Mouse (Mus musculus) hindbrain, postnatal 0 days (tissue): ENCODE results near the gene Lin54. TPM values are rescaled to one million over a fixed set of nuclear protein-coding genes. Genes with fewer than 3 reads are reported as not detected.

Experiments
- ATAC-seq: fragments of 200-750 bp; cut with Nextera tagmentation; 2 replicates; pipeline ENCODE4 v1.8.0; 2017; ENCODE audit warnings: mild to moderate bottlenecking, moderate TSS enrichment, moderate library complexity
- DNase-seq: peaks from one replicate; pipeline ENCODE4 v3.0.0-alpha.2; 2015; ENCODE audit warnings: low spot score
- H3K27ac ChIP-seq: fragments of 300-500 bp; sonication (generic); 2 replicates; pipeline ENCODE4 v1.5.1; 2014; ENCODE audit warnings: mild to moderate bottlenecking
- H3K27me3 ChIP-seq: fragments of 300-500 bp; sonication (generic); 2 replicates; pipeline ENCODE4 v1.6.1; 2014; ENCODE audit warnings: low read length, mixed read lengths; ENCODE audit not compliant: insufficient read depth
- H3K36me3 ChIP-seq: fragments of 300-500 bp; sonication (generic); 2 replicates; pipeline ENCODE4 v1.6.1; 2014; ENCODE audit warnings: low read length, mixed read lengths; ENCODE audit not compliant: insufficient read depth
- H3K4me1 ChIP-seq: fragments of 300-500 bp; sonication (generic); 2 replicates; pipeline ENCODE4 v1.6.1; 2014; ENCODE audit warnings: antibody characterized with exemption, low read length, mixed read lengths; ENCODE audit not compliant: insufficient read depth
- H3K4me2 ChIP-seq: fragments of 300-500 bp; sonication (generic); 2 replicates; pipeline ENCODE4 v1.6.1; 2014; ENCODE audit warnings: low read depth, mild to moderate bottlenecking, low read length, moderate library complexity, mixed read lengths
- H3K4me3 ChIP-seq: fragments of 300-500 bp; sonication (generic); 2 replicates; pipeline ENCODE4 v1.5.1; 2014; ENCODE audit warnings: low read length
- H3K9ac ChIP-seq: fragments of 300-500 bp; sonication (generic); replicated peaks from 2 replicates; pipeline ENCODE4 v1.6.1; 2014; ENCODE audit warnings: mild to moderate bottlenecking, low read length, moderate library complexity, mixed read lengths
- H3K9me3 ChIP-seq: fragments of 300-500 bp; sonication (generic); 2 replicates; pipeline ENCODE4 v1.6.1; 2016; ENCODE audit warnings: low read length, mixed read lengths
- CTCF ChIP-seq: IDR thresholded peaks from 2 replicates; pipeline ENCODE4 v1.5.1; 2016; ENCODE audit warnings: antibody characterized with exemption, control low read depth, low read depth
- WGBS: fragments of 180-500 bp; shearing (Covaris S2); extraction: QIAGEN DNeasy Blood & Tissue Kit; methylation state at CpG from one replicate; pipeline ENCODE4 v1.1.7; 2014; 5-methylcytosine and 5-hydroxymethylcytosine counted together
- polyA plus RNA-seq: library from polyadenylated mRNA; unstranded; fragments of >200 nt; fragmentation: Nextera tagmentation; extraction: Ambion mirVana; gene quantifications from 2 replicates; pipeline ENCODE4 v1.2.1, GENCODE M21; 2015
- total RNA-seq: library from RNA; depleted of rRNA; stranded (reverse); fragments of >200 nt; gene quantifications from 2 replicates; pipeline ENCODE4 v1.2.3, GENCODE M21; 2014

Gene Lin54
- total and polyA plus RNA-seq, 2 experiments from 2014 or later, result 6.7 to 13.9 TPM

- no peak overlapping the region for H3K9ac ChIP-seq
- 87% methylated on average over 3 of the region's 3 CpGs for WGBS
- no peak overlapping the region for H3K4me2 ChIP-seq
- H3K36me3 ChIP-seq, result peaks cover 7% of the 10 kb centered on the region; the same call in 1 of the 2 replicates
- H3K9me3 ChIP-seq, result no peaks in the 10 kb centered on the region
- no peak overlapping the region for H3K4me3 ChIP-seq
- no peaks in the 10 kb centered on the region for H3K27me3 ChIP-seq
- H3K27ac ChIP-seq, result no peak overlapping the region
- DNase-seq (no peak), ATAC-seq (no peak)
- TF ChIP-seq CTCF, result no peak
- H3K4me1 ChIP-seq, result no peaks in the 10 kb centered on the region
These were observed 24.1 kb downstream of the Lin54 start for GRCm38 (mm10) chr5:100476328-100476727.

GRCm38 (mm10) chr5:100467336-100467735 lies 33.1 kb downstream of the Lin54 start:
- Histone ChIP-seq H3K9me3 (no peaks in the 10 kb centered on the region), H3K36me3 (peaks cover under 1% of the 10 kb centered on the region; the same call in 1 of the 2 replicates), H3K4me2 (no peak overlapping the region), H3K27me3 (no peaks in the 10 kb centered on the region), H3K4me3 (no peak overlapping the region), H3K27ac (no peak overlapping the region), H3K9ac (no peak overlapping the region), H3K4me1 (no peaks in the 10 kb centered on the region)
- DNase-seq, result no peak
- no peak for TF ChIP-seq CTCF
- ATAC-seq, result no peak
- 95% methylated on average over 7 of the region's 7 CpGs for WGBS

- Histone ChIP-seq H3K36me3 (no peaks in the 10 kb centered on the region), H3K27ac (no peak overlapping the region), H3K27me3 (no peaks in the 10 kb centered on the region), H3K4me2 (no peak overlapping the region), H3K4me3 (no peak overlapping the region), H3K9me3 (no peaks in the 10 kb centered on the region), H3K9ac (no peak overlapping the region), H3K4me1 (no peaks in the 10 kb centered on the region)
- DNase-seq (no peak), ATAC-seq (no peak)
- 87% methylated on average over 10 of the region's 10 CpGs for WGBS
- no peak for TF ChIP-seq CTCF
These were observed 33.8 kb downstream of the Lin54 start for GRCm38 (mm10) chr5:100466624-100467023.

- WGBS, result 90% methylated on average over 2 of the region's 2 CpGs
- no peak for TF ChIP-seq CTCF
- DNase-seq (no peak), ATAC-seq (no peak)
- no peaks in the 10 kb centered on the region for H3K4me1 ChIP-seq
- no peaks in the 10 kb centered on the region for H3K9me3 ChIP-seq
- no peak overlapping the region for H3K4me3 ChIP-seq
- H3K27ac ChIP-seq, result no peak overlapping the region
- peaks cover 16% of the 10 kb centered on the region for H3K36me3 ChIP-seq
- H3K9ac ChIP-seq, result no peak overlapping the region
- no peaks in the 10 kb centered on the region for H3K27me3 ChIP-seq
- H3K4me2 ChIP-seq, result no peak overlapping the region
These were observed 38.1 kb downstream of the Lin54 start for GRCm38 (mm10) chr5:100462374-100462773.

GRCm38 (mm10) chr5:100461526-100461925 lies 38.9 kb downstream of the Lin54 start:
- TF ChIP-seq CTCF, result no peak
- ATAC-seq, result no peak
- no peaks in the 10 kb centered on the region for H3K27me3 ChIP-seq
- no peak overlapping the region for H3K9ac ChIP-seq
- H3K4me1 ChIP-seq, result no peaks in the 10 kb centered on the region
- H3K36me3 ChIP-seq, result peaks cover 16% of the 10 kb centered on the region
- H3K9me3 ChIP-seq, result no peaks in the 10 kb centered on the region
- 96% methylated on average over 9 of the region's 9 CpGs for WGBS
- H3K4me3 ChIP-seq, result no peak overlapping the region
- DNase-seq, result no peak
- no peak overlapping the region for H3K27ac ChIP-seq
- H3K4me2 ChIP-seq, result no peak overlapping the region

- H3K4me3 ChIP-seq, result no peak overlapping the region
- no peaks in the 10 kb centered on the region for H3K4me1 ChIP-seq
- H3K27me3 ChIP-seq, result no peaks in the 10 kb centered on the region
- no peak for DNase-seq
- WGBS, result 91% methylated on average over 5 of the region's 5 CpGs
- no peak for ATAC-seq
- H3K4me2 ChIP-seq, result no peak overlapping the region
- H3K36me3 ChIP-seq, result peaks cover 16% of the 10 kb centered on the region
- no peak overlapping the region for H3K27ac ChIP-seq
- TF ChIP-seq CTCF, result no peak
- no peak overlapping the region for H3K9ac ChIP-seq
- no peaks in the 10 kb centered on the region for H3K9me3 ChIP-seq
These were observed 41.0 kb downstream of the Lin54 start for GRCm38 (mm10) chr5:100459468-100459867.

GRCm38 (mm10) chr5:100451871-100452270 lies 48.6 kb downstream of the Lin54 start:
- Histone ChIP-seq H3K4me3 (no peak overlapping the region), H3K4me1 (no peaks in the 10 kb centered on the region), H3K27me3 (no peaks in the 10 kb centered on the region), H3K36me3 (peaks cover 15% of the 10 kb centered on the region; the same call in 1 of the 2 replicates), H3K9me3 (no peaks in the 10 kb centered on the region), H3K27ac (no peak overlapping the region), H3K4me2 (no peak overlapping the region), H3K9ac (no peak overlapping the region)
- 70% methylated on average over 2 of the region's 2 CpGs for WGBS
- no peak for TF ChIP-seq CTCF
- DNase-seq (no peak), ATAC-seq (no peak)
